Mouse (Mus musculus): ENCODE measurements at regions not wholly inside any gene's neighbourhood (a gene's known extent, or its start where the extent isn't known, plus 50 kb on each side); places are given as distances from the start of the nearest gene placed in this dataset.

GRCm38 (mm10) chr14:114587367-114588064 lies 504.5 kb upstream of the Gpc5 start:
- H3K27ac ChIP-seq (replicated peaks in 1 of 2; ENCODE audit: control insufficient read depth in 1 of 2, insufficient read depth in 1 of 2, low read depth in 2 of 2, low read length in 2 of 2), result no peak overlapping the region
- H3K27me3 ChIP-seq (ENCODE audit: control insufficient read depth, insufficient read depth, low read length), result no peaks in the 10 kb centered on the region
- H3K4me3 ChIP-seq (ENCODE audit: control insufficient read depth in 1 of 2, insufficient read depth in 1 of 2, low read depth in 1 of 2, low read length in 2 of 2), result no peak overlapping the region
- WGBS, result 41% methylated on average over 4 of the region's 4 CpGs
- H3K4me2 ChIP-seq (ENCODE audit: low read length), result no peak overlapping the region
- no peaks in the 10 kb centered on the region for H3K9me3 ChIP-seq (ENCODE audit: control insufficient read depth, low read length)
- no peak overlapping the region for H3K9ac ChIP-seq (ENCODE audit: low read length)
- no peak for ATAC-seq (ENCODE audit: insufficient number of reproducible peaks, insufficient read depth, low FRiP score, low read depth)
- no peaks in the 10 kb centered on the region for H3K4me1 ChIP-seq (ENCODE audit: control insufficient read depth in 2 of 2, insufficient read depth in 2 of 2, low read length in 2 of 2)
- H3K36me3 ChIP-seq (ENCODE audit: control insufficient read depth, insufficient read depth, low read length), result no peaks in the 10 kb centered on the region

- whole genome bisulfite sequencing, result 77% methylated on average over 4 of the region's 4 CpGs
- no peaks in the 10 kb centered on the region for H3K4me1 ChIP-seq (ENCODE audit: control insufficient read depth in 2 of 2, insufficient read depth in 2 of 2, low read length in 2 of 2)
- no peak overlapping the region for H3K9ac ChIP-seq (ENCODE audit: low read length)
Observed at GRCm38 (mm10) chr14:114609296-114609695, 482.7 kb upstream of the Gpc5 start.

GRCm38 (mm10) chr14:114612400-114612799 lies 479.6 kb upstream of the Gpc5 start:
- H3K4me3 ChIP-seq (ENCODE audit: control insufficient read depth in 1 of 2, insufficient read depth in 1 of 2, low read depth in 1 of 2, low read length in 2 of 2), result no peak overlapping the region
- no peak overlapping the region for H3K9ac ChIP-seq (ENCODE audit: low read length)
- no peaks in the 10 kb centered on the region for H3K4me1 ChIP-seq (ENCODE audit: control insufficient read depth in 2 of 2, insufficient read depth in 2 of 2, low read length in 2 of 2)
- WGBS, result 9% methylated on average over 1 of the region's 1 CpGs
- ATAC-seq (ENCODE audit: insufficient number of reproducible peaks, insufficient read depth, low FRiP score, low read depth), result no peak
- no peaks in the 10 kb centered on the region for H3K9me3 ChIP-seq (ENCODE audit: control insufficient read depth, low read length)
- no peaks in the 10 kb centered on the region for H3K36me3 ChIP-seq (ENCODE audit: control insufficient read depth, insufficient read depth, low read length)
- H3K4me2 ChIP-seq (ENCODE audit: low read length), result no peak overlapping the region
- no peaks in the 10 kb centered on the region for H3K27me3 ChIP-seq (ENCODE audit: control insufficient read depth, insufficient read depth, low read length)
- no peak overlapping the region for H3K27ac ChIP-seq (replicated peaks in 1 of 2; ENCODE audit: control insufficient read depth in 1 of 2, insufficient read depth in 1 of 2, low read depth in 2 of 2, low read length in 2 of 2)

More at GRCm38 (mm10) chr14:114609296-114609695, 482.7 kb upstream of the Gpc5 start:
- H3K27me3 ChIP-seq (ENCODE audit: control insufficient read depth, insufficient read depth, low read length), result no peaks in the 10 kb centered on the region
- no peaks in the 10 kb centered on the region for H3K36me3 ChIP-seq (ENCODE audit: control insufficient read depth, insufficient read depth, low read length)
- no peaks in the 10 kb centered on the region for H3K9me3 ChIP-seq (ENCODE audit: control insufficient read depth, low read length)
- H3K4me3 ChIP-seq (ENCODE audit: control insufficient read depth in 1 of 2, insufficient read depth in 1 of 2, low read depth in 1 of 2, low read length in 2 of 2), result no peak overlapping the region
- H3K27ac ChIP-seq (replicated peaks in 1 of 2; ENCODE audit: control insufficient read depth in 1 of 2, insufficient read depth in 1 of 2, low read depth in 2 of 2, low read length in 2 of 2), result no peak overlapping the region
- H3K4me2 ChIP-seq (ENCODE audit: low read length), result no peak overlapping the region
- ATAC-seq (ENCODE audit: insufficient number of reproducible peaks, insufficient read depth, low FRiP score, low read depth), result no peak

GRCm38 (mm10) chr14:114656636-114657035 lies 435.4 kb upstream of the Gpc5 start:
- WGBS, result 65% methylated on average over 1 of the region's 1 CpGs

GRCm38 (mm10) chr14:114662028-114662427 lies 430.0 kb upstream of the Gpc5 start:
- H3K27ac ChIP-seq (replicated peaks in 1 of 2; ENCODE audit: control insufficient read depth in 1 of 2, insufficient read depth in 1 of 2, low read depth in 2 of 2, low read length in 2 of 2), result no peak overlapping the region
- H3K27me3 ChIP-seq (ENCODE audit: control insufficient read depth, insufficient read depth, low read length), result no peaks in the 10 kb centered on the region
- no peaks in the 10 kb centered on the region for H3K9me3 ChIP-seq (ENCODE audit: control insufficient read depth, low read length)
- no peak overlapping the region for H3K4me3 ChIP-seq (ENCODE audit: control insufficient read depth in 1 of 2, insufficient read depth in 1 of 2, low read depth in 1 of 2, low read length in 2 of 2)
- no peaks in the 10 kb centered on the region for H3K4me1 ChIP-seq (ENCODE audit: control insufficient read depth in 2 of 2, insufficient read depth in 2 of 2, low read length in 2 of 2)
- 56% methylated on average over 2 of the region's 2 CpGs for WGBS
- H3K9ac ChIP-seq (ENCODE audit: low read length), result no peak overlapping the region
- H3K36me3 ChIP-seq (ENCODE audit: control insufficient read depth, insufficient read depth, low read length), result no peaks in the 10 kb centered on the region
- no peak overlapping the region for H3K4me2 ChIP-seq (ENCODE audit: low read length)
- no peak for ATAC-seq (ENCODE audit: insufficient number of reproducible peaks, insufficient read depth, low FRiP score, low read depth)

More at GRCm38 (mm10) chr14:114656636-114657035, 435.4 kb upstream of the Gpc5 start:
- Histone ChIP-seq H3K4me1 (ENCODE audit: control insufficient read depth in 2 of 2, insufficient read depth in 2 of 2, low read length in 2 of 2) (no peaks in the 10 kb centered on the region), H3K9me3 (ENCODE audit: control insufficient read depth, low read length) (no peaks in the 10 kb centered on the region), H3K36me3 (ENCODE audit: control insufficient read depth, insufficient read depth, low read length) (no peaks in the 10 kb centered on the region), H3K9ac (ENCODE audit: low read length) (no peak overlapping the region), H3K4me2 (ENCODE audit: low read length) (no peak overlapping the region), H3K27me3 (ENCODE audit: control insufficient read depth, insufficient read depth, low read length) (no peaks in the 10 kb centered on the region), H3K4me3 (ENCODE audit: control insufficient read depth in 1 of 2, insufficient read depth in 1 of 2, low read depth in 1 of 2, low read length in 2 of 2) (no peak overlapping the region), H3K27ac (replicated peaks in 1 of 2; ENCODE audit: control insufficient read depth in 1 of 2, insufficient read depth in 1 of 2, low read depth in 2 of 2, low read length in 2 of 2) (no peak overlapping the region)
- ATAC-seq (ENCODE audit: insufficient number of reproducible peaks, insufficient read depth, low FRiP score, low read depth), result no peak

- H3K27me3 ChIP-seq (ENCODE audit: control insufficient read depth, insufficient read depth, low read length), result no peaks in the 10 kb centered on the region
- no peak overlapping the region for H3K4me2 ChIP-seq (ENCODE audit: low read length)
- H3K36me3 ChIP-seq (ENCODE audit: control insufficient read depth, insufficient read depth, low read length), result no peaks in the 10 kb centered on the region
- whole genome bisulfite sequencing, result 73% methylated on average over 1 of the region's 1 CpGs
- no peak overlapping the region for H3K9ac ChIP-seq (ENCODE audit: low read length)
- no peaks in the 10 kb centered on the region for H3K9me3 ChIP-seq (ENCODE audit: control insufficient read depth, low read length)
- no peak for ATAC-seq (ENCODE audit: insufficient number of reproducible peaks, insufficient read depth, low FRiP score, low read depth)
- H3K4me1 ChIP-seq (ENCODE audit: control insufficient read depth in 2 of 2, insufficient read depth in 2 of 2, low read length in 2 of 2), result no peaks in the 10 kb centered on the region
- no peak overlapping the region for H3K27ac ChIP-seq (replicated peaks in 1 of 2; ENCODE audit: control insufficient read depth in 1 of 2, insufficient read depth in 1 of 2, low read depth in 2 of 2, low read length in 2 of 2)
- no peak overlapping the region for H3K4me3 ChIP-seq (ENCODE audit: control insufficient read depth in 1 of 2, insufficient read depth in 1 of 2, low read depth in 1 of 2, low read length in 2 of 2)
Observed at GRCm38 (mm10) chr14:114685133-114685532, 406.9 kb upstream of the Gpc5 start.

GRCm38 (mm10) chr14:114694930-114695329 lies 397.1 kb upstream of the Gpc5 start:
- no peaks in the 10 kb centered on the region for H3K36me3 ChIP-seq (ENCODE audit: control insufficient read depth, insufficient read depth, low read length)
- no peak overlapping the region for H3K4me2 ChIP-seq (ENCODE audit: low read length)
- no peaks in the 10 kb centered on the region for H3K27me3 ChIP-seq (ENCODE audit: control insufficient read depth, insufficient read depth, low read length)
- 56% methylated on average over 1 of the region's 1 CpGs for WGBS
- H3K4me3 ChIP-seq (ENCODE audit: control insufficient read depth in 1 of 2, insufficient read depth in 1 of 2, low read depth in 1 of 2, low read length in 2 of 2), result no peak overlapping the region
- H3K9me3 ChIP-seq (ENCODE audit: control insufficient read depth, low read length), result no peaks in the 10 kb centered on the region
- H3K9ac ChIP-seq (ENCODE audit: low read length), result no peak overlapping the region
- H3K4me1 ChIP-seq (ENCODE audit: control insufficient read depth in 2 of 2, insufficient read depth in 2 of 2, low read length in 2 of 2), result no peaks in the 10 kb centered on the region
- H3K27ac ChIP-seq (replicated peaks in 1 of 2; ENCODE audit: control insufficient read depth in 1 of 2, insufficient read depth in 1 of 2, low read depth in 2 of 2, low read length in 2 of 2), result no peak overlapping the region
- ATAC-seq (ENCODE audit: insufficient number of reproducible peaks, insufficient read depth, low FRiP score, low read depth), result no peak

GRCm38 (mm10) chr14:114697543-114697942 lies 394.5 kb upstream of the Gpc5 start:
- H3K27ac ChIP-seq (replicated peaks in 1 of 2; ENCODE audit: control insufficient read depth in 1 of 2, insufficient read depth in 1 of 2, low read depth in 2 of 2, low read length in 2 of 2), result no peak overlapping the region
- H3K9me3 ChIP-seq (ENCODE audit: control insufficient read depth, low read length), result no peaks in the 10 kb centered on the region
- H3K4me3 ChIP-seq (ENCODE audit: control insufficient read depth in 1 of 2, insufficient read depth in 1 of 2, low read depth in 1 of 2, low read length in 2 of 2), result no peak overlapping the region
- no peak for ATAC-seq (ENCODE audit: insufficient number of reproducible peaks, insufficient read depth, low FRiP score, low read depth)
- H3K4me2 ChIP-seq (ENCODE audit: low read length), result no peak overlapping the region
- no peaks in the 10 kb centered on the region for H3K27me3 ChIP-seq (ENCODE audit: control insufficient read depth, insufficient read depth, low read length)
- no peaks in the 10 kb centered on the region for H3K4me1 ChIP-seq (ENCODE audit: control insufficient read depth in 2 of 2, insufficient read depth in 2 of 2, low read length in 2 of 2)
- WGBS, result 61% methylated on average over 4 of the region's 4 CpGs
- H3K36me3 ChIP-seq (ENCODE audit: control insufficient read depth, insufficient read depth, low read length), result no peaks in the 10 kb centered on the region
- H3K9ac ChIP-seq (ENCODE audit: low read length), result no peak overlapping the region
